Mouse (Mus musculus) brain, adult 2 months (tissue): ENCODE data around the gene Sfrp2.

Experiments used
- DNase-seq: peaks from one replicate; pipeline ENCODE4 v3.0.0; 2011; ENCODE audit warnings: low read depth, low spot score

Gene Sfrp2

DNA sequence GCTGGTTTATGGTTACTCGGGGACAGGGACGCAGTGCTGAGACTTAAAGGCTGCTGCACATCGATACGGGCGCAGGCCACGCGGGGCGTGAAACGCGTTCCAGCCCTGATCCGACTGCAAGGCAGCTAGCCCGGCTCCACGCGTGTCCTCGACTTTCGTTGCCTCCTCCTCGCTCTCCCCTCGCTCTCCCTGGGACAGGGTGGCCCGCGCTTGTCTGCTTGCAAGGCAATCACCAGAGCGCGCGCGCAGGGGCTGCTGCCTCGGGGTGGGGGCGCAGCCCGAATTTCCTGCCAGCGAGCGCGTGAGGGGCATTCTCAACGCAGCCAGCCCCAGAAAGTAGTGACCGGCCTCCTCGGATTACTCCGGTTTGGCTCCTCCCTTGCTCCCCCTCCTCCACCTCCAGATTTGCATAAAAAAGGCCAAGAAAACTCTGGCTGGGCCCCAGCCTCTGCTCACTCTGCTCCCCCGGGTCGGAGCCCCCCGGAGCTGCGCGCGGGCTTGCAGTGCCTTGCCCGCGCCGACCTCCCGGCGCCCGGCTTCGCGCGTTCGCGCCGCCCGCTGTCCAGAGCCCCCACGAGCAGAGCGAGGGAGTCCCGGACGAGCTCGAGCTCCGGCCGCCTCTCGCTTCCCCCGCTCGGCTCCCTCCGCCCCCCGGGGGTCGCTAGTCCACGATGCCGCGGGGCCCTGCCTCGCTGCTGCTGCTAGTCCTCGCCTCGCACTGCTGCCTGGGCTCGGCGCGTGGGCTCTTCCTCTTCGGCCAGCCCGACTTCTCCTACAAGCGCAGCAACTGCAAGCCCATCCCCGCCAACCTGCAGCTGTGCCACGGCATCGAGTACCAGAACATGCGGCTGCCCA lies at the start of gene Sfrp2:
Gene Sfrp2 (plus strand): TSS at position 451 of the 855 bp plus-strand sequence.
- peak; percentile 30 for DNase-seq

DNA sequence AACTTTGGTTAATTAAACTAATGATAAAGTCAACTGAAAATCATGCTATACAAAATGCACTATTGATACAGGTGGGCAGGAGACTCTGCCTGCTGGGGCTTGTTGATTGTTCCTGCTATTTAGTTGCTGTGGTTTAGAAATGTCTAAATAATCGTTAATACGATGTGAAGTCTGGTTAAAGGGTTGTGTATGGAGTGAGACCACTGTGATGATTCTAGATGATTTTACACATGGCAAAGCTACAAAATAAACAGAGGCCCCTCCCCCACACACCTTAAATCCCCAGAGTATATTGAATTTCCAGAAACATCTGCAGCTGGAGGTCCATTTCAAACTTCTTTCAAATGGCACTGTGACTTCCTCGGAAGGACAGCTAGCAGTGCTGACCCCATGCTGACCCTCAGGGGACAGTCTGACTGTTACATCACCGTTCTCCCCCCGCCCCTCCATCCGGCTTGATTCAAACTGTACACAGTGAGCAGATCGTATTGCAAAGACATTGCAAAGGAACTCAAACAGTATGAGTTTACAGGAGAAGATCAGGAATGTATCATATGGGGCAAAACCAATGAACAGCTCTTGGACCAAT lies 48.4 kb upstream of the Sfrp2 start:
- no peak for DNase-seq

DNA sequence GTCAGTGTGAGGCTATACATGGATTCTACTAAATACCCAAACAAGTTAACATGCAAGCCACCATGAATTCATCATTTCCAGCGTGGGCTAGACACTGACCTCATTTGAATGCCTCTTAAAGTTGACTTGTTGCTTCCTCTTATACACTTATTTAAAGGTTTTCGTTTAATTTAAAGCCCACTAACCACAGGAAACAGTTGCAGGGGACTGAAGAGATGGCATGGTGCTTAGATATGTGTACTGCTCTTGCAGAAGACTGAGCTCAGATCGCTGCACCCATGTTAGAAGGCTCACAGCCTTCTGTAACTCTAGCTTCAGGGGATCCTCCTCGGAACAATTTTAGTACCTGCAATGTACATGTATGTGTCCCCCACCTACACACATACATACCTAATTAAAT lies 47.5 kb upstream of the Sfrp2 start:
- DNase-seq, result no peak

DNA sequence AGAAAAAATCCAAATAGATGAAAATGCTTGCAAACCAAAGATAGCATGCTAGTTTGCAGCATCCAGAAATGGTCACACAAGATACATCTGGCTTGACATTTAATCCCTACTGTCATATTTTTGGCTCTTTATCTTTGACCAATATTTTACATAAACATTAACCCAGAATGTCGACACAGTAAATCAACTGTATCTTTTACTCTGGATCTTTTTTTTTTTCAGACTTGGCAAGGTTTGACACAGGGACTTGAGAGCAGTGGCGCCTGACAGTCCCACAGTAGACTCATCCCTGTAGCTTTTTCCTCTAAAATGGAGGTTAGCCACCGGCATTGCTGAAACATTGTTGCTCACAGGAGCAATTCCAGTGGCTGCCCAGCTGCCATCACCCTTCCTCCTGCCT lies 37.9 kb upstream of the Sfrp2 start:
- no peak for DNase-seq

DNA sequence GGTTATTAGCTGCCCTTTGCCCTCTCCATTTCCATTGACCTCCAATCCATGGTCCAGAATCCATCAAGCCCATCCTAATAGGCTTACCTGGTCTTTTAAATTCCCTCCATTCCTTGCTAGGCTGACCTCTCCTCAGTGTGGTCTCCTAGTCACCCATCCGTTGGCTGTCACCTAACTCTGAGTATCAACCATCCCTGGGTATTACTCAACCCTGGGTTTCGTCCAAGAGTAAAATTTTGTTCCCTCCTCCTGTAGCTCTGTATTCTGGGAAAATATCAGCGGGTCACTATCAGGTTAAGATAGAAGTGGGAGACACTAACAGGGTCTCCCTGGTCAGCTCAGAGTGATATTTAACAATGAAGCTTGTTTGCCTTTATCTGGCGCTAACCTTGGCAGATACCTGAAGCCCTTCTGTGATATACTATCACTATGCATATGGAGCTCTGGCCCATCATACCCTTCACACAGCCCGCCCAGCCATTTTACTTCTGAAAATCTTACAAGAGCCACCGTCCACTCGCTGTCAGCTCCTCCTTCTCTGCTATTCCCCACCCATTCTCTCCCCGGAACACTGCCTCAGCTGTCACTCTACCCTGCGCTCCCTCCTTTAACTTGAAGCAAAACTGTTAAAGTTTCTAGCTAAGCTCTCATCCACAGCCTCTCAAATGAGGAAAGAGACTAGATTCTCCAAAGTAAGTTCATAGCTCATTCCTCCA lies 37.3 kb upstream of the Sfrp2 start:
- no peak for DNase-seq

DNA sequence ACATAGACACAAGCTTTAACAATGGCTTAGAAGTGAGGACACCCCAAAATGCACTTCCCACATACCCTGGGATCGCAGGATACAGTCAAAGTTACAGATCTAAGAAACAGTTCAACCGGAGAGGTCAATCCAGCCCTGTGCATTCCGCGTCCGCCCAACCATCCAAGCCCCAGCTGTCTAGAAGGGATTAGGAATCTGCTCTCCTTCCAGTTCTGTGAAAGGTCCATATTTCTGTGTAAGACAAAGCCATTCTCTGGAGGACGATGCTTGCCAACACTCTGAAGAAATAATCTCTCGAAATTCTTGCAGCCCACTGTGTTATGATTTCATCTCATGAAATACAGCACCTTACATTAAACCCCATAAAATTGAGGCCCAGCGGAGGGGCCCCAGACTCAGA lies 32.1 kb upstream of the Sfrp2 start:
- DNase-seq, result no peak

DNA sequence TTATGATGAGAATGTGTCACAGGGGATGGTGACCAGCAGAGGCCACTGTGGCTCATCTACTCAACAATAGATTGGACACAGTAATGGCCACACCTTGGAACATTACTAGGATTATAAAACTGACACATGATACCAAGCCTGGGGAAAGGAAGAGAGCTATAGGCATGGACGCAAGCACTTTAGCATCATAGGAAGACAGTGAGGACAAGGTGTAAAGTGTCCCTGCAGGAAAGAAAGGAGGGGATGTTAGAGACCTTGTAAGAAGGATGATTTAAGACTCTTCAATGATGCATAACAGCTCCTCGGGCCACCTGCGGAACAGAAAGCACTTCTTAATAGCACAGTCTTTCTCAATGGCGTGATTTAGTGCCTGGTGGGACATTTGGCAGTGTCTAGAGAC lies 29.1 kb upstream of the Sfrp2 start:
- DNase-seq, result no peak

DNA sequence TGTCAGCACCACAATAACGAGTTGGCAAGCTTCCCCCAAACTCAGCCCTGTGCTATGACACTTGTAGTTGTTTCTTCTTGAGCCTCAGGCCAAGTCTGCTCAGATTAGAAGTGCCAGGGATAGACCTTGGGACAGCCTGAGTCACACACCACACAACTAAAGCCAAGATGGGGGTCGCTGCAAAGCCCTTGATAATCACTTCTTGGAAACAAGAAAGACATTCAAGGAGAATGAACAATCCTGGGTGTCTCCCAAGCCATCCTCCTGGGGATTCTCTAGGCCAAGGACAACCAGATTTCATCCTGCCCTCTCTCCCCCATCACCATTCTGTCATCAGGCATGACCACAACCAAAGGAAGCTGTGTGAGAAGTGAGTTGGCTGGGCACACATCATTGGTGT lies 25.9 kb upstream of the Sfrp2 start:
- DNase-seq, result no peak

DNA sequence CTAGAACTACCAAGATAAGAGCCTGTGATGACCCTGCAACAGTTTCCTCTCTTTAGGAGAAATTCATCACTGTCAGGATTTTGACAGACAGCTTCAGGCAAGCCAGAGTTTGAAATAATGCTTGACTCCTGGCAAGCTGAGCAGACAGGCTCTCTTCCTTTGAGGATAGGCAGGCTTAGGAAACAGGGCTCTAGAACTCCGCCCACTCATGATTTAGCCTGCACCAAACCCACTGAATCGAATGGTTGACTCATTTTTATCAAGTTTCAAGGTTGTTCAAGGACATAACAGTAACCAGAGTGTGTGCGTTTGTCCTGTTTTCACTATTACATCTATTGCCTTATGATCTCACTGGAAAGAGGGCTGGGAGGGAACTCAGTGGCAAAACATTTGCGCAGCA lies 18.8 kb upstream of the Sfrp2 start:
- DNase-seq, result no peak

DNA sequence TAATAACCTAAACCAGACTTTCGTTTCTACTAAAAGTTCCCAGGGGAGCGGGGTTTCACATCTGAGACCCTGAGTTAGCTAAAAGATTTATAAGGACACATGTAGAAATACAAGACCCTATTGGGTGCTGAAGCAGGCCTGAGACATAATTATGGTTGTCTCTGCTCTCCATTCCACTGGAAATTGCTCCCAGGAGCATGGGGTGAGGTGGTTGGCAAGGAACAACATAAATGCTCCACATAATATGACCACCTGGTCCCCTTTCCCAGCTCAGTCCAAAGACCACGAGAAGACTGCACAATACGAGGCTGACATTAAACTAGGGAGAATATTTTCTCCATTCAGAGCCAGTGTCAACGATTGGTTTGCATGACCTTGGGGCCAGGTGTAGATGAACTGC lies 18.2 kb upstream of the Sfrp2 start:
- no peak for DNase-seq

DNA sequence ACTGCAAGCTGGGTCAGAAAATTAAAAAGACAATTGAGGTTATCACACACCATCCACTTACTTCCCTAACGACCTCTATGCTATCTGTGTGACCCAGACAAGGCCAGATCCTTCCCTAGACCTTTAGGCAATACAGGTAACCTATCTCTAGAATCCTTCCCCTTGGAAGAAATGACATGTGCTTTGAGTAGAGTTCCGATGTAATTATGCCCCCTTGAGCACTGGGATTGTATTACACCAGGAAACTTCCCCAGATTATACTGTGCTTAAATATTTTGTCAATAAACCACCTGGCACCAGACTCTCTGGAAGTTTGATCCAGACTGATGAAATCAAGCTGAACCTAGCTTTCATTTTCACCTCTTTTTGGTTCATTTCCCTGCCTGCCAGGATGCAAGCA lies 14.5 kb upstream of the Sfrp2 start:
- peak; percentile 32 for DNase-seq

DNA sequence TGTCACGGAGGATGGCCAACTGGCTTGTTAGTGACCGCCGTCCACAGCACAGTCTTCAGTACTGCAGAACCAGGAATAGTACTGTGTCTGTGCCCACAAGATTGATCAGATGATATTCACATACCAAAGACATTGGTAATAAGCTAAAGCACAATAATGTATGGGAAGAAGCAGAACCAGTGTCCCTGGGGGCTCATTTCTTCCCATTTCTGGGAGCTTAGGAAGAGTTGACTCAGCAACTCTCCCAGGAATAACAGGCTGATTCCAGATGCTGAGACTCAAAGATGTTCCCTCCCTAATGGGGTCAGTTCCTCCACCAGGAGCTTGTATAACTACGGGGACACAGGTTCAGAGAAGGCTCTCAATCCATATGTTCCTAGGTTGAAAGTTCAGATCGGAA lies 13.9 kb upstream of the Sfrp2 start:
- DNase-seq, result no peak

DNA sequence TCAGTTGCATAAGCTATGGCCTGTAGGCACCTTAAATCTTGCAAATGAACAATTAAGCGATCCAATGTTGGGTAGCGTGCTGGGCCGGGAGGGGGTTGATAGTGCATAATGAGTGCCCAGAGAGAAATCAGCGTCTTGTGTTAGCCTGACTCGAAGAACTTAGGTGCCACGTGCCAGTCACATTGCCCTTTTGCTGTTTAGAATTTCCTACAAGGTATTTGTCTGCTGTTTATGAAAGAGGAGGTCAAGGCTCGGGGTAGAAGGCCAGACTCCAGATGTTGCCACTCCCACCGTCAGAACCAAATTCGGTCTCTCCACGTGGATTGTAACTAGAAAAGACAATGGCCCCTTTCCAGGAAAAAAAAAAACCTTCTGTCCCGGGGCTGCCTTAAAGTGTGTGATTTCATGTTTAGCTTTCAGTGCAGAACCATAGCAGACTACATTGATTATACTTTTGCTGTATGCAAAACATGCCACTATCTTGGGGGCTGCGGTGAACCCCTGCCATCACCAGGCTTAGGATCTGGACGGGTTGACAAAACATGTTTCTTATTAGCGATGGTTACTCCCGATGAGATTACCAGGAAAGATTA lies 11.0 kb upstream of the Sfrp2 start:
- DNase-seq, result no peak

DNA sequence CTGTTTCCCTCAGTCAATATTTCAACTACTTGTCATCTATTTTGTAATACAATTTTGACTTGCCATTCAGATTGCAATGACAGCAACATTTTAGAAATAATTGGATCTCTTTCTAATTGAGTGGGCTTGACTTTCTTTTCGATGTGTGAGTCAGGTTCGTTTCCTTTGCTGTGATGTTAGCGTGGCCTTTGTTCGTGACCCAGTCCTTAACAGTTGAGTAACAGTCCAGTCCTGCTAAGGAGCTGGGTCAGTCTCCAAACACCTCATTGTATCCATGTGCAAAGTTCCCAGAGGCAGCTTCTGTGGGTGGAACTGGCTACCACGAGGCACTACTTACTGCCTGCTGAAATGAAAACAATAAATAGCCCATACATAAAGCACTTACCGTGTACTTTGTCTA lies 10.5 kb upstream of the Sfrp2 start:
- DNase-seq, result no peak

DNA sequence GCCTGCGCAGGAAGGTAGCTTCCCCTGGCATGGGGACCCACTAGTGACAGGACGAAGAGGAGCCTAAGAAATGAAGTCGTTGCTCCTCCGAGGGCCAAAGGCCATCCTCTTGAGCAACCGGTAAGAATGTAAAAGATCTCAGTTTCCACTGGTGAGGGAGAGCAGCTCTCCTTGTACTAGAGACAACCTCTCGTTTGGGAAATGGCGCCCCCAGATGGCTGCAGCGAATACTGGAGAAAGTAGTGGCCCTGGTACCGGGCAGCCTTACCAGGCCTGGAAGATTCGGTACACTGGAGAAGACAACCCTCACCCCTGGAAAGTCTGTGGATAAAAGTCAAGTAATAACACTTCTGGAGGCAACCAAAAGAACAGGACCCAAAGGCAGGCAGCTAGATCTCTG lies 3.8 kb upstream of the Sfrp2 start:
- no peak for DNase-seq

DNA sequence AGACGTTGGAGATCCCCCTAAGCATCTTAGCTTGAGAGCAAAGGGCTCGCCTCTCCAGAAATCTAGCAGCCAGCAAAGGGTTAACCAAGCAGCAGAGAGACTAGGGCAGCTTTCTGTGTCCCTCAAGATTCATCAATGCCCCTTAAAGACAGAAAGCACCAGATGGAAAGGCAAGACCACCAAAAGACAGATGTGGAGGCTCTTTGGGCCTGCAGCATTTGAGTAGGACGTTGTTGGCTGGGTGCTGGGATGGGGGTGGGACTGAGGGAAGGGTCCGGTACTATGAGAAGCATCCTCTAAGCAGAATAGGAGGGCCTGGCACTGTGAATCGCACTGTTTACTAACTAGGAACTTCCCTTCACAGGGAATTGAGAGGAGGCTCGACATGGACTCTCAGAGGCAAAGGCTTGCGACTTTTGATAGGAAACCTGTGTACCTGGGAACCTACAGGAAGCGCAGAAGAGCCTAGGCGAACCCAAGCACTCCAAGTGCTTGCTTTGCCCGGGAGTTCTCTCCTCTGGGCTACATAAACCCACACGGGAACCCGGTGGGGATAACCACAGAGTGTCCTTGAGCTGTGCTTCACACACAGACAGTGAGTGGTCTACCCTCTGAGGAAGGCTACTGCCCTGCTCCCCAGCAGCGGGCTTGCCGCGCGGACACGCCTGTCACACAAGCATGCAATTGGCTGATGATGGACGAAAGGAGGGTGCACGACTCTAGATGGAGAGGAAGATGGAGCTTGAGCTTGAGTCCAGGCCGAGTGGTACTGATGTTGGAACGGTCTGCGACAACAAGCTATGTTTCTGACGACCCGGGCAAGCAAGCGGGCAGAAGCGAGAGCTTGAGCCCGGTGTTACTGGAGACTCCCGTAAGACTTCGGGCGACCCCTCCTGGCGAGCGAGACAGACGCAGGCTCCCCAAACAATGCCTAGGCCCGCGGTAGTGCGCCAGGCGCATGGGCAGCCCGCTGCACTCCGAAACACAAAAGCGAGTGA lies 2.3 kb upstream of the Sfrp2 start:
- peak; percentile 76 for DNase-seq

DNA sequence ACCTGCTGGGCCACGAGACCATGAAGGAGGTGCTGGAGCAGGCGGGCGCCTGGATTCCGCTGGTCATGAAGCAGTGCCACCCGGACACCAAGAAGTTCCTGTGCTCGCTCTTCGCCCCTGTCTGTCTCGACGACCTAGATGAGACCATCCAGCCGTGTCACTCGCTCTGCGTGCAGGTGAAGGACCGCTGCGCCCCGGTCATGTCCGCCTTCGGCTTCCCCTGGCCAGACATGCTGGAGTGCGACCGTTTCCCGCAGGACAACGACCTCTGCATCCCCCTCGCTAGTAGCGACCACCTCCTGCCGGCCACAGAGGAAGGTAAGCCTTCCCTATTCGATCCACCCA lies 577 bp downstream of the Sfrp2 start:
- DNase-seq, result no peak

DNA sequence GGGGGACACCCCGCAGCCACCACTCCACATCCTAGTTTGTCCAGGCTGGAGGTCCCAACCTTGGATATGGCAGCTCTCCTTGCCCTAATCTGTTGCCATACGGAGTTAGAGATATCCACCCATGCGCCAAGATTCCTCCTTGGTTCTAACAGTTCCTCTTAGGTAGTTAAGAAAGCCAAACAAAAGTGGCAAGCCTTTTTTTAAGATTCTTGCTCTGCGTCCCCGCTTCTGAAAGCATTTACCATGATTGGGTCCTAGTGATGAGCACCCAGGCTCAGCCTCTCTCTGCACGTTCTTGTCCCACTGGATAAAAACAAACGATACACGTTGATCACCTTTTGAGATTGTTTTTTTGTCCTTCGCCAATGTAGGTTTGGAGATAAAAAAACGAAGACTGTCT lies 1.0 kb downstream of the Sfrp2 start:
- DNase-seq, result no peak

DNA sequence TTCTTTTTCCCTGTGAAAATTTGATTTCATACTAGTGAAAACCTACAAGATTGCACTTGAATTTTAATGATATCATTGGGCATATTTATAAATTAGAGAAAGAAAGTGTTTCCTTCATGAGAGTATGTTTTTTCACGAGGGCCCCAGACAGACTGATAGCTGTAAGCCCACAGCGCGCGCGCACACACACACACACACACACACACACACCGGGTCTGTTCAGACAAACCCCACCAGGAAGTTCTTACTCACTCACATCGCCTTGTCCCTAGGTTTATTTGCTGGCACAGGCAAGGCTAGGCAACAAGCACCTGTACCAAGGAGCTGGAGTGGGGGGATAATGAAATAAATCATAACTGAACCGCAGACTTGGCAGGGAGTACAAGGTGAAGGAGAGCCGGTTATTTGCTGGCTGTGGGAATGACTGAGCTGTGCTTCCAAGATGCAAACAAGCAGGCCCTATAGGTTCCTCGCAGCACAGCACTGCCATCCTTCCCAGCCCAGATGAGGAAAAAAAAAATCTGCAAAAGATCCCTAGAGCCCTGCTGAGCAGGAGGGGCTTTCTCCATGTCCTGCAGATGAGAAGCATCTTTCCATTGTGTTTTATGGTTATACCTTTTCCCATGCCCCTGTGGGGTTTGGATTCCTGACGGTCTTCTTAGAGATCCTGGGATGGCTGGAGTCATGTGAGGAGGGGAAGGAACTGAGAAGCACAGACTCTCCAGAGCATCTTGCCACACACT lies 2.3 kb downstream of the Sfrp2 start:
- no peak for DNase-seq

DNA sequence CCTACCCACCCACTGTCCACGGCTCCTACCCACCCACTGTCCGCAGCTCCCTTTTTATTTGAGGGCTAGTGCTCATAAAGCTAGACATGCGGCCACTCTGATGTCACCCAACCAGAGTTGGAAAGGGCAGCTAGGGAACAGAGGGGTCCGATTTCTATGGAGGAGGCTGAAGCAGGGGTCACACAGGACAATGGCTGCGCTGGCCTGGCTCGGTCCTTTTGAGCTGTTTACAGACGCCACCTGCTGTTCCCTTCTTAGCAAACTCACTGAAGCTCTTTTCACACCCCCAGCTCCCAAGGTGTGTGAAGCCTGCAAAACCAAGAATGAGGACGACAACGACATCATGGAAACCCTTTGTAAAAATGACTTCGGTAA lies 2.9 kb downstream of the Sfrp2 start:
- peak; percentile 26 for DNase-seq
